ENCODE assay signal across 13 mouse cellular contexts in the genomic region with DNA sequence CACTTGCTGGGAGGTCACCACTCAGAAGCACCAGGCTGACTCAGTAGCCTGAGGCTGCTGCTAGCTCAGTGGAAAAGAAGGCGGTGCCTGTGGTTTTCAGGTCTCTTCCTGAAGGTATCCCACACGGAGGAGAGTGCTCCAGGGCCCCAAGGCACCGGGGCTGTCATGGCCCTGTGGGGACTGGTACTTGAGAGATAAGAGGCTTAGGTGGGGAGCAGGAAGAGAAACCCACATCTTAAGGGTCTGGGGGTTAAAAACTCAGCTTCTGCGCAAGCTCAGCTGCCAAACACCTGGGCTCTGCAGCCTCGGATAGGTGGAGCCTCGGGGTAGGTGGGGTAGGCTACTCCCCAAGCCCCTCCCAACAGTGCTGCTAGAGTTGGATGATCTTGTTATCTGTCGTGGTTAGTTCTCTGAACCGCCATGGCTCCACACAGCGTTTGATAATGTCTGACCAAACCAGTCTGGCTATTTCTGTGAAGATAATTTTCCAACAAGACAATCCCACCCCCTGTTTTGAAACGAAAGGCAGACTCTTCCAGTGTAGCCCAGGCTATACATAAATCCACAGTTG. TPM values are rescaled to one million over a fixed set of nuclear protein-coding genes. Genes with fewer than 3 reads are reported as not detected.
DNase-seq lines count a peak whose midpoint lies in the region; ATAC-seq and TF ChIP-seq lines count a peak whose summit lies in the region.
"Had no signal": no experiment of that assay in that cellular context is flagged by ENCODE, and none has a peak within 500 bp of the region (broad histone marks: within the 10 kb centered on the region; RNA-seq: fewer than 3 reads in every experiment).

No protein-coding gene starts in this region.

- H3K4me1 ChIP-seq in heart, embryonic 16.5 days (ENCODE audit: control insufficient read depth, insufficient read depth, low read length): 0 out of 2 replicates have a peak, but pooled peaks cover 2% of the 10 kb centered on the region
- H3K4me1 ChIP-seq in heart, adult 2 months (ENCODE audit: control insufficient read depth, insufficient read depth, low read length): no peaks in the 10 kb centered on the region
- H3K4me1 ChIP-seq in G1E (ENCODE audit: insufficient read depth, low read depth, low read length): peaks cover 90% of the 10 kb centered on the region
- H3K4me1 ChIP-seq in intestine, embryonic 16.5 days (ENCODE audit: control insufficient read depth, insufficient read depth, low read length): no peaks in the 10 kb centered on the region
- H3K4me1 ChIP-seq: embryonic facial prominence, embryonic 12.5 days had no signal

- TF ChIP-seq EP300 in heart, adult 2 months (IDR thresholded peaks at IDR 0.05; ENCODE audit: insufficient read depth, low read depth, low read length): no peak

- no peaks in the 10 kb centered on the region for H3K79me2 ChIP-seq in heart, adult 2 months (replicated peaks; ENCODE audit: control insufficient read depth, insufficient read depth, low read length)

- H3K27me3 ChIP-seq in heart, embryonic 16.5 days (ENCODE audit: control insufficient read depth, insufficient read depth, low read length): no peaks in the 10 kb centered on the region
- no peaks in the 10 kb centered on the region for H3K27me3 ChIP-seq in heart, adult 2 months (ENCODE audit: control insufficient read depth, insufficient read depth, low read length)
- no peaks in the 10 kb centered on the region; the same call in 1 of the 2 replicates for H3K27me3 ChIP-seq in G1E (ENCODE audit: insufficient read depth, low read length)
- no peaks in the 10 kb centered on the region for H3K27me3 ChIP-seq in intestine, embryonic 16.5 days (replicated peaks; ENCODE audit: control insufficient read depth, insufficient read depth, low read length)
- H3K27me3 ChIP-seq: embryonic facial prominence, embryonic 12.5 days; lung, embryonic 15.5 days; Patski had no signal

- 28% methylated on average over 10 of the region's 10 CpGs for WGBS in heart, embryonic 16.5 days
- 48% methylated on average over 10 of the region's 10 CpGs for WGBS in heart, adult 2 months
- 35% methylated on average over 10 of the region's 10 CpGs for WGBS in intestine, embryonic 16.5 days

- H3K9ac ChIP-seq in heart, embryonic 16.5 days (ENCODE audit: low read length): no peak overlapping the region
- H3K9ac ChIP-seq in heart, adult 2 months (ENCODE audit: low read depth, low read length): no peak overlapping the region
- no peak overlapping the region for H3K9ac ChIP-seq in intestine, embryonic 16.5 days (ENCODE audit: low read depth, low read length)
- H3K9ac ChIP-seq: embryonic facial prominence, embryonic 12.5 days; lung, embryonic 15.5 days had no signal

- no peaks in the 10 kb centered on the region for H3K9me3 ChIP-seq in heart, embryonic 16.5 days (replicated peaks; ENCODE audit: control insufficient read depth, low read length)
- no peaks in the 10 kb centered on the region for H3K9me3 ChIP-seq in G1E (replicated peaks)
- no peaks in the 10 kb centered on the region for H3K9me3 ChIP-seq in intestine, embryonic 16.5 days (ENCODE audit: control insufficient read depth, low read length)
- H3K9me3 ChIP-seq: embryonic facial prominence, embryonic 12.5 days; lung, embryonic 15.5 days had no signal

- H3K4me2 ChIP-seq in heart, embryonic 16.5 days (ENCODE audit: low read depth, low read length): no peak overlapping the region
- H3K4me2 ChIP-seq in intestine, embryonic 16.5 days (ENCODE audit: low read depth, low read length): no peak overlapping the region
- H3K4me2 ChIP-seq: embryonic facial prominence, embryonic 12.5 days; lung, embryonic 15.5 days had no signal

- no peak for TF ChIP-seq POLR2A in heart, adult 2 months (IDR thresholded peaks at IDR 0.05; ENCODE audit: insufficient read depth, low read depth, low read length)

- intact Hi-C loops in heart, adult 2 months (cut with DNase I): no loop called here

- no peak overlapping the region for H3K4me3 ChIP-seq in heart, embryonic 16.5 days (ENCODE audit: low read length)
- no peak overlapping the region for H3K4me3 ChIP-seq in heart, adult 2 months
- H3K4me3 ChIP-seq in G1E (ENCODE audit: low read depth, low read length): peak overlapping the region; percentile 52; the same call in 1 of the 2 replicates
- H3K4me3 ChIP-seq in intestine, embryonic 16.5 days (ENCODE audit: low read length): no peak overlapping the region
- H3K4me3 ChIP-seq: embryonic facial prominence, embryonic 12.5 days; lung, embryonic 15.5 days had no signal

- DNase-seq in heart, adult 2 months: no peak
- DNase-seq in G1E (ENCODE audit: low spot score): peak; percentile 83
- DNase-seq in thymus, adult 18-20 months: peak; percentile 85 to 93
- no peak for DNase-seq in adrenal gland, postnatal 10 days
- no peak for DNase-seq in ovary, postnatal 14 days (ENCODE audit: low spot score)
- no peak for DNase-seq in urinary bladder, postnatal 25 days (ENCODE audit: low spot score)
- DNase-seq: right cerebral cortex, adult 18-20 months had no signal

- no peak for TF ChIP-seq CTCF in heart, adult 2 months (IDR thresholded peaks at IDR 0.05)
- no peak for TF ChIP-seq CTCF in G1E (IDR thresholded peaks at IDR 0.05; ENCODE audit: low read depth, low read length)

- ATAC-seq in heart, embryonic 16.5 days (replicated peaks; ENCODE audit: extremely low read depth, insufficient read depth, low FRiP score): peak; percentile 52
- peak; percentile 82 for ATAC-seq in G1E (ENCODE audit: extremely low read depth, insufficient number of reproducible peaks, low FRiP score, poor library complexity, severe bottlenecking)
- ATAC-seq in intestine, embryonic 16.5 days: peak; percentile 54; the same call in 1 of the 2 replicates

- H3K36me3 ChIP-seq in heart, embryonic 16.5 days (ENCODE audit: control insufficient read depth, insufficient read depth): no peaks in the 10 kb centered on the region
- no peaks in the 10 kb centered on the region for H3K36me3 ChIP-seq in heart, adult 2 months (ENCODE audit: control insufficient read depth, insufficient read depth, low read length)
- H3K36me3 ChIP-seq in G1E (replicated peaks): no peaks in the 10 kb centered on the region
- H3K36me3 ChIP-seq in intestine, embryonic 16.5 days (ENCODE audit: control insufficient read depth, insufficient read depth, low read length): no peaks in the 10 kb centered on the region
- H3K36me3 ChIP-seq: embryonic facial prominence, embryonic 12.5 days; lung, embryonic 15.5 days had no signal

- no peak overlapping the region for H3K27ac ChIP-seq in heart, embryonic 16.5 days (ENCODE audit: low read length)
- no peak overlapping the region for H3K27ac ChIP-seq in heart, adult 2 months
- no peak overlapping the region for H3K27ac ChIP-seq in intestine, embryonic 16.5 days (ENCODE audit: low read length)
- H3K27ac ChIP-seq: embryonic facial prominence, embryonic 12.5 days; lung, embryonic 15.5 days had no signal

RNA-seq across cellular contexts. Expression of gene Sla2, which starts 4.5 kb away (rescaled TPM):
- 3.4 and 8.4 TPM in 2 replicates for polyA plus RNA-seq in heart, embryonic 16.5 days (2015; fragmentation: Nextera tagmentation; extraction: Ambion mirVana)
- not detected for total RNA-seq in heart, adult 2 months (2021)
- 0.33 TPM in 1 of 2 replicates, not detected in the other for polyA plus RNA-seq in heart, adult 2 months (2012; rRNA removed)
- total RNA-seq in G1E (2014; fragmentation: Nextera tagmentation) (0.83 TPM in 1 of 2 replicates, not detected in the other), G1E (2017) (0.98 and 1.0 TPM in 2 replicates)
- 0.62 and 0.83 TPM in 2 replicates for polyA plus RNA-seq in G1E (2012)
- 0.54 and 0.71 TPM in 2 replicates for polyA plus RNA-seq in intestine, embryonic 16.5 days (2015; fragmentation: Nextera tagmentation; extraction: Ambion mirVana)
- total RNA-seq in adrenal gland, postnatal 10 days (2021): under 1 TPM; 0.18 to 0.30 TPM
- total RNA-seq: gastrocnemius, adult 18-20 months had no signal

RNA-seq across cellular contexts. Expression of gene Rab5if, which starts 19.6 kb away (rescaled TPM):
- 171 and 173 TPM in 2 replicates for polyA plus RNA-seq in heart, embryonic 16.5 days (2015; fragmentation: Nextera tagmentation; extraction: Ambion mirVana)
- 100 to 1,000 TPM; 104 to 116 TPM for total RNA-seq in heart, adult 2 months (2021)
- 64.4 and 119 TPM in 2 replicates for polyA plus RNA-seq in heart, adult 2 months (2012; rRNA removed)
- 97.3 and 108 TPM in 2 replicates for total RNA-seq in G1E (2014; fragmentation: Nextera tagmentation)
- total RNA-seq in G1E (2017): 210 and 302 TPM in 2 replicates
- polyA plus RNA-seq in G1E (2012): 103 and 173 TPM in 2 replicates
- polyA plus RNA-seq in intestine, embryonic 16.5 days (2015; fragmentation: Nextera tagmentation; extraction: Ambion mirVana): 295 and 299 TPM in 2 replicates
- total RNA-seq in adrenal gland, postnatal 10 days (2021): 100 to 1,000 TPM; 277 to 282 TPM

RNA-seq across cellular contexts. Expression of gene 4930518I15Rik, which starts 24.8 kb away (rescaled TPM):
- polyA plus RNA-seq in heart, embryonic 16.5 days (2015; fragmentation: Nextera tagmentation; extraction: Ambion mirVana): 5.8 and 5.9 TPM in 2 replicates
- total RNA-seq in heart, adult 2 months (2021): under 1 TPM; 0.55 to 0.84 TPM
- polyA plus RNA-seq in heart, adult 2 months (2012; rRNA removed): 0.59 and 1.7 TPM in 2 replicates
- 4.2 and 6.8 TPM in 2 replicates for total RNA-seq in G1E (2014; fragmentation: Nextera tagmentation)
- total RNA-seq in G1E (2017): 1.6 and 1.9 TPM in 2 replicates
- 0.09 TPM in 2 replicates for polyA plus RNA-seq in G1E (2012)
- polyA plus RNA-seq in intestine, embryonic 16.5 days (2015; fragmentation: Nextera tagmentation; extraction: Ambion mirVana): 5.1 and 5.3 TPM in 2 replicates
- total RNA-seq in adrenal gland, postnatal 10 days (2021): 1 to 10 TPM; 2.0 to 4.0 TPM

RNA-seq across cellular contexts. Expression of gene Tgif2, which starts 42.7 kb away (rescaled TPM):
- 28.9 and 30.1 TPM in 2 replicates for polyA plus RNA-seq in heart, embryonic 16.5 days (2015; fragmentation: Nextera tagmentation; extraction: Ambion mirVana)
- under 1 TPM; 0.63 to 0.66 TPM for total RNA-seq in heart, adult 2 months (2021)
- 0.76 and 1.2 TPM in 2 replicates for polyA plus RNA-seq in heart, adult 2 months (2012; rRNA removed)
- total RNA-seq in G1E (2014; fragmentation: Nextera tagmentation) (22.8 and 25.7 TPM in 2 replicates), G1E (2017) (24.9 and 26.7 TPM in 2 replicates)
- 60.6 and 77.6 TPM in 2 replicates for polyA plus RNA-seq in G1E (2012)
- polyA plus RNA-seq in intestine, embryonic 16.5 days (2015; fragmentation: Nextera tagmentation; extraction: Ambion mirVana): 28.3 and 28.6 TPM in 2 replicates
- total RNA-seq in adrenal gland, postnatal 10 days (2021): 1 to 10 TPM; 8.1 to 9.7 TPM

Comparison
In these comparisons a context has a peak if more than half of its experiments do, and no peak if none do; other contexts are left out.
1. DNase-seq: peak in G1E (single experiment) and thymus, adult 18-20 months (2 of 2); none in heart, adult 2 months (0 of 2), adrenal gland, postnatal 10 days (single experiment), ovary, postnatal 14 days (single experiment) and urinary bladder, postnatal 25 days (single experiment).
2. Peak in every context shown above with its lines, with median percentiles within 50 percentile points of each other: ATAC-seq.